16 mouse cellular contexts compared by ENCODE assay signal in genomic region chr1:173942780-173943066, GRCm38 (mm10). TPM values are rescaled to one million over a fixed set of nuclear protein-coding genes. Genes with fewer than 3 reads are reported as not detected.
DNase-seq lines count a peak whose midpoint lies in the region; ATAC-seq and TF ChIP-seq lines count a peak whose summit lies in the region.
"Not testable (repeated sequence)": the region's sequence is repeated elsewhere in the genome, so short reads cannot be mapped to it uniquely, and the experiment has no call there.
"Had no signal": no experiment of that assay in that cellular context is flagged by ENCODE, and none has a peak within 500 bp of the region (broad histone marks: within the 10 kb centered on the region; RNA-seq: fewer than 3 reads in every experiment).

No protein-coding gene starts in this region.

- not testable (repeated sequence) for H3K4me3 ChIP-seq in forebrain, embryonic 16.5 days (replicated peaks; ENCODE audit: low read length); myocyte

- H3K9me3 ChIP-seq in forebrain, embryonic 16.5 days (ENCODE audit: control insufficient read depth, low read length): not testable (repeated sequence)

- not testable (repeated sequence) for TF ChIP-seq POLR2A in myocyte (IDR thresholded peaks at IDR 0.05; ENCODE audit: insufficient read length, low read depth)

- not testable (repeated sequence) for H3K4me2 ChIP-seq in forebrain, embryonic 16.5 days (ENCODE audit: low read length)
- peak overlapping the region; percentile 57 for H3K4me2 ChIP-seq in myocyte (ENCODE audit: low read depth)

- not testable (repeated sequence) for H3K9ac ChIP-seq in forebrain, embryonic 16.5 days (replicated peaks; ENCODE audit: low read depth, low read length)

- H3K27me3 ChIP-seq in forebrain, embryonic 16.5 days (replicated peaks; ENCODE audit: control insufficient read depth, insufficient read depth, low read length); myocyte (ENCODE audit: control insufficient read depth, insufficient read depth, insufficient read length): not testable (repeated sequence)

- H3K4me1 ChIP-seq in forebrain, embryonic 16.5 days (replicated peaks; ENCODE audit: control insufficient read depth, insufficient read depth, low read length): not testable (repeated sequence)

- not testable (repeated sequence) for H3ac ChIP-seq in myocyte (ENCODE audit: control insufficient read depth, insufficient read length)

- H3K36me3 ChIP-seq in forebrain, embryonic 16.5 days (ENCODE audit: control insufficient read depth, insufficient read depth); myocyte (ENCODE audit: control insufficient read depth, insufficient read depth): not testable (repeated sequence)

- H3K27ac ChIP-seq in forebrain, embryonic 16.5 days (ENCODE audit: low read length): not testable (repeated sequence)

- peak; percentile 72 for ATAC-seq in forebrain, embryonic 16.5 days

- H3K79me2 ChIP-seq in myocyte (ENCODE audit: control insufficient read depth, insufficient read depth): not testable (repeated sequence)

- peak; percentile 40 for DNase-seq in 416B (ENCODE audit: low read depth)
- peak; percentile 45 for DNase-seq in adipocyte (ENCODE audit: low spot score)
- peak; percentile 83 to 87 for DNase-seq in cerebellum, postnatal 10 days
- peak; percentile 64 for DNase-seq in induced T-regulatory cell, adult 2 months (ENCODE audit: low read depth)
- peak; percentile 66 for DNase-seq in layer of hippocampus, adult 9-11 months
- peak; percentile 28 for DNase-seq in thymus, postnatal 4 days

RNA-seq across cellular contexts. Expression of gene Ifi203, which starts 0.3 kb away (rescaled TPM):
- polyA plus RNA-seq in forebrain, embryonic 16.5 days (2015; fragmentation: Nextera tagmentation; extraction: Ambion mirVana): 1.4 and 1.5 TPM in 2 replicates
- polyA plus RNA-seq in myocyte (2012; fragmentation: generic; extraction: Trizol): 3.3 TPM
- polyA plus RNA-seq: G1E had no signal

RNA-seq across cellular contexts. Expression of gene Mndal, which starts 0.4 kb away (rescaled TPM):
- 3.1 and 4.6 TPM in 2 replicates for polyA plus RNA-seq in forebrain, embryonic 16.5 days (2015; fragmentation: Nextera tagmentation; extraction: Ambion mirVana)
- 2.3 TPM for polyA plus RNA-seq in myocyte (2012; fragmentation: generic; extraction: Trizol)
- polyA plus RNA-seq: forebrain, embryonic 10.5 days; G1E had no signal

RNA-seq across cellular contexts. Expression of gene Ifi211, which starts 29.9 kb away (rescaled TPM):
- polyA plus RNA-seq in forebrain, embryonic 16.5 days (2015; fragmentation: Nextera tagmentation; extraction: Ambion mirVana): 0.24 and 0.37 TPM in 2 replicates
- 1.9 TPM for polyA plus RNA-seq in myocyte (2012; fragmentation: generic; extraction: Trizol)
- polyA plus RNA-seq: G1E had no signal

RNA-seq across cellular contexts. Expression of gene Ifi202b, which starts 39.8 kb away (rescaled TPM):
- polyA plus RNA-seq in forebrain, embryonic 16.5 days (2015; fragmentation: Nextera tagmentation; extraction: Ambion mirVana): not detected in 2 replicates
- 9.6 TPM for polyA plus RNA-seq in myocyte (2012; fragmentation: generic; extraction: Trizol)
- polyA plus RNA-seq: CD4-positive, CD25-positive, alpha-beta regulatory T cell, adult 4 months; forebrain, embryonic 10.5 days; G1E; heart, embryonic 16.5 days; liver, embryonic 15.5 days; lung, embryonic 16.5 days; midbrain, embryonic 12.5 days; neural tube, embryonic 13.5 days had no signal

Comparison
In these comparisons a context has a peak if more than half of its experiments do, and no peak if none do; other contexts are left out.
1. DNase-seq: peak in every context shown above with its lines; median percentile 85 in cerebellum, postnatal 10 days; 66 in layer of hippocampus, adult 9-11 months; 64 in induced T-regulatory cell, adult 2 months; 45 in adipocyte; 40 in 416B; 28 in thymus, postnatal 4 days.